Mouse (Mus musculus) midbrain, postnatal 0 days (tissue): ENCODE data around the gene Nrsn2. TPM values are rescaled to one million over a fixed set of nuclear protein-coding genes. Genes with fewer than 3 reads are reported as not detected.

Experiments
- ATAC-seq: fragments of 200-750 bp; cut with Nextera tagmentation; 2 replicates; pipeline ENCODE4 v1.8.0; 2017; ENCODE audit warnings: moderate number of reproducible peaks, mild to moderate bottlenecking, moderate TSS enrichment, moderate library complexity; ENCODE audit not compliant: low FRiP score
- DNase-seq: peaks from one replicate; pipeline ENCODE4 v3.0.0-alpha.2; 2015; ENCODE audit warnings: low spot score
- H3K27ac ChIP-seq: fragments of 300-500 bp; sonication (generic); 2 replicates; pipeline ENCODE4 v1.5.1; 2014; ENCODE audit warnings: low read depth, mild to moderate bottlenecking, low read length, mixed read lengths
- H3K27me3 ChIP-seq: fragments of 300-500 bp; sonication (generic); 2 replicates; pipeline ENCODE4 v1.6.1; 2014; ENCODE audit warnings: low read length, control low read depth, mixed read lengths; ENCODE audit not compliant: insufficient read depth
- H3K36me3 ChIP-seq: fragments of 300-500 bp; sonication (generic); 2 replicates; pipeline ENCODE4 v1.6.1; 2014; ENCODE audit warnings: low read length, control low read depth, mixed read lengths; ENCODE audit not compliant: insufficient read depth
- H3K4me1 ChIP-seq: fragments of 300-500 bp; sonication (generic); 2 replicates; pipeline ENCODE4 v1.6.1; 2014; ENCODE audit warnings: mild to moderate bottlenecking, control low read depth, antibody characterized with exemption, low read length, mixed read lengths; ENCODE audit not compliant: insufficient read depth
- H3K4me2 ChIP-seq: fragments of 300-500 bp; sonication (generic); 2 replicates; pipeline ENCODE4 v1.6.1; 2014; ENCODE audit warnings: low read depth, mild to moderate bottlenecking, low read length, mixed read lengths; ENCODE audit not compliant: poor library complexity, severe bottlenecking
- H3K4me3 ChIP-seq: fragments of 300-500 bp; sonication (generic); 2 replicates; pipeline ENCODE4 v1.5.1; 2014; ENCODE audit warnings: low read depth, mild to moderate bottlenecking, low read length, moderate library complexity
- H3K9ac ChIP-seq: fragments of 300-500 bp; sonication (generic); replicated peaks from 2 replicates; pipeline ENCODE4 v1.6.1; 2014; ENCODE audit warnings: mild to moderate bottlenecking, low read length, moderate library complexity, mixed read lengths; ENCODE audit not compliant: poor library complexity, severe bottlenecking
- H3K9me3 ChIP-seq: fragments of 300-500 bp; sonication (generic); 2 replicates; pipeline ENCODE4 v1.6.1; 2016; ENCODE audit warnings: low read length, control low read depth
- CTCF ChIP-seq: IDR thresholded peaks from 2 replicates; pipeline ENCODE4 v1.5.1; 2016; ENCODE audit warnings: antibody characterized with exemption, mild to moderate bottlenecking
- WGBS: fragments of 180-500 bp; shearing (Covaris S2); extraction: QIAGEN DNeasy Blood & Tissue Kit; methylation state at CpG from one replicate; pipeline ENCODE4 v1.1.7; 2014; 5-methylcytosine and 5-hydroxymethylcytosine counted together
- polyA plus RNA-seq: library from polyadenylated mRNA; unstranded; fragments of >200 nt; fragmentation: Nextera tagmentation; extraction: Ambion mirVana; gene quantifications from 2 replicates; pipeline ENCODE4 v1.2.1, GENCODE M21; 2015
- total RNA-seq: library from RNA; depleted of rRNA; stranded (reverse); fragments of >200 nt; gene quantifications from 2 replicates; pipeline ENCODE4 v1.2.3, GENCODE M21; 2014

The Nrsn2 gene
- total and polyA plus RNA-seq, 2 experiments from 2014 or later = 80.2 to 103 TPM

GRCm38 (mm10) chr2:152349205-152349604, 27.2 kb downstream of the Nrsn2 start:
- no peak for ATAC-seq
- Histone ChIP-seq H3K9me3 (no peaks in the 10 kb centered on the region), H3K4me1 (no peaks in the 10 kb centered on the region), H3K4me3 (no peak overlapping the region), H3K36me3 (no peaks in the 10 kb centered on the region), H3K9ac (no peak overlapping the region), H3K4me2 (no peak overlapping the region), H3K27ac (no peak overlapping the region), H3K27me3 (no peaks in the 10 kb centered on the region)
- TF ChIP-seq CTCF = no peak
- 86% methylated on average over 6 of the region's 6 CpGs for WGBS
- no peak for DNase-seq

GRCm38 (mm10) chr2:152347722-152348121, 28.7 kb downstream of the Nrsn2 start:
- Histone ChIP-seq H3K4me1 (peaks cover 3% of the 10 kb centered on the region; the same call in 1 of the 2 replicates), H3K4me2 (no peak overlapping the region), H3K4me3 (no peak overlapping the region), H3K9me3 (no peaks in the 10 kb centered on the region), H3K9ac (no peak overlapping the region), H3K36me3 (no peaks in the 10 kb centered on the region), H3K27me3 (no peaks in the 10 kb centered on the region), H3K27ac (no peak overlapping the region)
- DNase-seq (no peak), ATAC-seq (no peak)
- no peak for TF ChIP-seq CTCF
- 64% methylated on average over 2 of the region's 2 CpGs for WGBS

DNA sequence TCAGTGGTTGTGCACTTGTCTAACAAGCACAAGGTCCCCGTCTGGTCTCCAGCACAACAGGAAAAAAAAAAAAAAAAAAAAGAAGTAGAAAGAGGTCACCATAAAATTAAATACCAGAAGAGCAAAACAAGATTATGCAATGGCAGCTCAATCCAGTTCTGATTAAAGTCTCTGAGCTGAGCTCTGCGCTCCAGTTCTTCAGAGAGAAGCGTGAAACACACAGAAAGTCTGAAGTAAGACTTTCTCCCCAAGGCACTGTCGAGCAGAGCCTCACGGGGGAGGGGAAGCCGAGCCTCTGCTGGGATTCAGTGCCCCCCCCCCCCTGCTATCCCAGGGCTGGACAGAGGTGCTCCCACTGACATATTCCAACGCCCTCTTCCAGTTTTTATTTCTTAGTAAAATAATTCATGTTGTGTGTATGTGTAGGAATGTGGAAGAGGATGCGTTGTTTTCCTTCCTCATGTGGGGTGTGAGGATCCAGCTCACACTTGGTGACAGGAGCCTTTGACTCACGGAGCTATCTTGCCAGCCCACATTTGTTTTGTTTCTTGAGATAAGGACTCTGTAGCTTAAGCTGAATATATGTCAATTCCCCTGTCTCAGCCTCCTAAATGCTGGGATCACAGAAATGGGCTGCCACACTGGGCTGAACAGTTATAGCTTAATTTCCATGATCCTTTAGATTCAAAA, 29.5 kb downstream of the Nrsn2 start:
- WGBS = 36% methylated on average over 9 of the region's 9 CpGs
- Histone ChIP-seq H3K27ac (no peak overlapping the region), H3K9me3 (no peaks in the 10 kb centered on the region), H3K27me3 (no peaks in the 10 kb centered on the region), H3K4me2 (no peak overlapping the region), H3K36me3 (no peaks in the 10 kb centered on the region), H3K4me1 (peaks cover 3% of the 10 kb centered on the region; the same call in 1 of the 2 replicates), H3K4me3 (no peak overlapping the region), H3K9ac (no peak overlapping the region)
- no peak for TF ChIP-seq CTCF
- DNase-seq (no peak), ATAC-seq (no peak)

DNA sequence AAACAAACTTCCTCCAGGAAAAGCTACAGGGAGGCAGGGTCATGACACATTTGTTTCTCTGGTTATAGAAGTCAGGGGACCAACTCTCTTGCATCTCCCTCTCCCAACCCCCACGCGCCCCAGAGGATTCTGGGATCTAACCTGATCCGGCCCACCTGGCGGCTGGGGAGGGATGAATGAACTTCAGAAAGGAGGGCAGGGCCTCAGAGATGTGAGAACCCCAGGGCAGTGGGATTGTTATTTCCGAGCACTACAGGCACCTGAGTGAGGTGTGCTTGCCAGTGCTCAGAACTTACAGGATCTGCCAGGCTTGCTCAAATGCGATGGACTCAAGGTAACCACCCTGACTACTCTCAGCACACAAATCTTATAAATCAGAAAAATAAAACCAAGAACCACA, 31.0 kb downstream of the Nrsn2 start:
- no peaks in the 10 kb centered on the region for H3K27me3 ChIP-seq
- no peak overlapping the region for H3K9ac ChIP-seq
- WGBS = 70% methylated on average over 6 of the region's 6 CpGs
- DNase-seq (no peak), ATAC-seq (no peak)
- no peak for TF ChIP-seq CTCF
- no peak overlapping the region for H3K4me3 ChIP-seq
- no peaks in the 10 kb centered on the region for H3K36me3 ChIP-seq
- H3K4me1 ChIP-seq = peaks cover 3% of the 10 kb centered on the region; the same call in 1 of the 2 replicates
- H3K4me2 ChIP-seq = no peak overlapping the region
- no peaks in the 10 kb centered on the region for H3K9me3 ChIP-seq
- H3K27ac ChIP-seq = no peak overlapping the region; the same call in 1 of the 2 replicates

- Histone ChIP-seq H3K4me2 (no peak overlapping the region), H3K27ac (no peak overlapping the region), H3K9me3 (no peaks in the 10 kb centered on the region), H3K4me3 (no peak overlapping the region), H3K27me3 (no peaks in the 10 kb centered on the region), H3K9ac (no peak overlapping the region), H3K36me3 (no peaks in the 10 kb centered on the region), H3K4me1 (peaks cover 3% of the 10 kb centered on the region; the same call in 1 of the 2 replicates)
- DNase-seq = no peak
- WGBS = 61% methylated on average over 5 of the region's 5 CpGs
- TF ChIP-seq CTCF = no peak
- ATAC-seq = no peak
Observed at GRCm38 (mm10) chr2:152344909-152345308, 31.5 kb downstream of the Nrsn2 start.

DNA sequence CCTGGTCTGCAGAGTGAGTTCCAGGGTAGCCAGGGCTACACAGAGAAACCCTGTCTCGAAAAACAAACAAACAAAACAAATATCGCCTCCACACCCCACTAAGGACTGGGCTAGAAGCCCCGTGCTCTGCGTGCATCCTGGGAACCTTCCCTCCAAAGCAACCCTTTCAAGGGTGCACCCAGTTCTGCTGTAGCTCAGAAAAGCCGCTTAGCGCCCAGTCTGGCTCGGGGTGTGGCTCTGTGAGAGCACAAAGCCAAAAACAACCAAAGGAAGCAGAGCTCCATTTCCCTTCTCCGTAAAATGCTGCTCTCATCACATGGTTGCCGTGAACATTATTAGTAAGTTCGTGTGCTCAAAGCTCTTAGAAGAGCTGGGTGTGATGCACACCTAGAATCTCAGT, 32.1 kb downstream of the Nrsn2 start:
- no peaks in the 10 kb centered on the region for H3K36me3 ChIP-seq
- peak; percentile 18; the same call in 1 of the 2 replicates for ATAC-seq
- WGBS = 8% methylated on average over 10 of the region's 10 CpGs
- H3K4me1 ChIP-seq = peaks cover 3% of the 10 kb centered on the region; the same call in 1 of the 2 replicates
- peak overlapping the region; percentile 74 for H3K9ac ChIP-seq
- peak; percentile 6 for DNase-seq
- no peak for TF ChIP-seq CTCF
- H3K27me3 ChIP-seq = no peaks in the 10 kb centered on the region
- H3K4me3 ChIP-seq = peak overlapping the region; percentile 54
- H3K4me2 ChIP-seq = peak overlapping the region; percentile 82
- H3K9me3 ChIP-seq = no peaks in the 10 kb centered on the region
- H3K27ac ChIP-seq = peak overlapping the region; percentile 82; the same call in 1 of the 2 replicates
